Mouse (Mus musculus) megakaryocyte, embryonic 14.5 days (primary cell): Measurements from ENCODE around the gene Vgf. TPM values are rescaled to one million over a fixed set of nuclear protein-coding genes. Genes with fewer than 3 reads are reported as not detected.

ENCODE experiments used
- H3K27me3 ChIP-seq: replicated peaks from 2 replicates; pipeline ENCODE3; 2012; ENCODE audit warnings: inconsistent platforms
- H3K36me3 ChIP-seq: replicated peaks from 2 replicates; pipeline ENCODE3; 2012; ENCODE audit warnings: low read length, inconsistent platforms, mixed read lengths
- H3K4me1 ChIP-seq: 2 replicates; pipeline ENCODE4 v1.6.1; 2012; ENCODE audit warnings: inconsistent platforms
- H3K4me3 ChIP-seq: replicated peaks from 2 replicates; pipeline ENCODE3; 2012; ENCODE audit warnings: moderate library complexity, mild to moderate bottlenecking, inconsistent platforms
- H3K9me3 ChIP-seq: 2 replicates; pipeline ENCODE4 v1.6.1; 2012; ENCODE audit warnings: inconsistent platforms
- FLI1 ChIP-seq: IDR thresholded peaks from 2 replicates; pipeline ENCODE4 v1.6.1; 2012; ENCODE audit warnings: low read length, inconsistent platforms, mixed read lengths
- GATA1 ChIP-seq: IDR thresholded peaks from 3 replicates; pipeline ENCODE4 v1.6.1; 2012; ENCODE audit warnings: mixed read lengths, low read length, inconsistent platforms, borderline replicate concordance
- polyA plus RNA-seq: library from polyadenylated mRNA; stranded (reverse); fragments of >175 nt; gene quantifications from 2 replicates; pipeline ENCODE4 v1.2.3, GENCODE M21; 2012; ENCODE audit warnings: low replicate concordance; ENCODE audit not compliant: insufficient read depth

Vgf gene
- polyA plus RNA-seq, 1 experiment = 0.38 TPM

GRCm38 (mm10) chr5:136989801-136990200, 36.4 kb upstream of the Vgf start:
- H3K4me1 ChIP-seq = peaks cover 42% of the 10 kb centered on the region
- H3K36me3 ChIP-seq = peaks cover 67% of the 10 kb centered on the region
- H3K27me3 ChIP-seq = no peaks in the 10 kb centered on the region
- TF ChIP-seq GATA1 (no peak), FLI1 (no peak)
- H3K4me3 ChIP-seq = no peak overlapping the region
- no peaks in the 10 kb centered on the region for H3K9me3 ChIP-seq

- TF ChIP-seq FLI1 (no peak), GATA1 (no peak)
- Histone ChIP-seq H3K27me3 (peaks cover 16% of the 10 kb centered on the region), H3K4me1 (peaks cover 13% of the 10 kb centered on the region; the same call in 1 of the 2 replicates), H3K36me3 (peaks cover 19% of the 10 kb centered on the region), H3K9me3 (no peaks in the 10 kb centered on the region), H3K4me3 (no peak overlapping the region)
Measured at GRCm38 (mm10) chr5:136999449-136999848, 26.7 kb upstream of the Vgf start.

GRCm38 (mm10) chr5:137000612-137001011, 25.6 kb upstream of the Vgf start:
- H3K4me1 ChIP-seq = peaks cover 5% of the 10 kb centered on the region; the same call in 1 of the 2 replicates
- H3K27me3 ChIP-seq = peaks cover 25% of the 10 kb centered on the region
- H3K9me3 ChIP-seq = no peaks in the 10 kb centered on the region
- H3K4me3 ChIP-seq = no peak overlapping the region
- peaks cover 7% of the 10 kb centered on the region for H3K36me3 ChIP-seq
- no peak for TF ChIP-seq FLI1
- no peak for TF ChIP-seq GATA1

- H3K36me3 ChIP-seq = no peaks in the 10 kb centered on the region
- H3K4me3 ChIP-seq = no peak overlapping the region
- peaks cover 40% of the 10 kb centered on the region for H3K27me3 ChIP-seq
- no peaks in the 10 kb centered on the region for H3K4me1 ChIP-seq
- TF ChIP-seq GATA1 = no peak
- TF ChIP-seq FLI1 = no peak
- H3K9me3 ChIP-seq = no peaks in the 10 kb centered on the region
Measured at GRCm38 (mm10) chr5:137007276-137007675, 18.9 kb upstream of the Vgf start.

GRCm38 (mm10) chr5:137009988-137010387, 16.2 kb upstream of the Vgf start:
- Histone ChIP-seq H3K27me3 (peaks cover 36% of the 10 kb centered on the region), H3K4me3 (no peak overlapping the region), H3K36me3 (no peaks in the 10 kb centered on the region), H3K4me1 (no peaks in the 10 kb centered on the region), H3K9me3 (peaks cover 13% of the 10 kb centered on the region)
- TF ChIP-seq GATA1 = no peak
- no peak for TF ChIP-seq FLI1

- Histone ChIP-seq H3K4me1 (no peaks in the 10 kb centered on the region), H3K27me3 (peaks cover 28% of the 10 kb centered on the region), H3K36me3 (no peaks in the 10 kb centered on the region), H3K4me3 (no peak overlapping the region), H3K9me3 (peaks cover 22% of the 10 kb centered on the region)
- no peak for TF ChIP-seq FLI1
- no peak for TF ChIP-seq GATA1
Measured at GRCm38 (mm10) chr5:137012401-137012950, 13.7 kb upstream of the Vgf start.

- H3K4me3 ChIP-seq = no peak overlapping the region
- no peak for TF ChIP-seq FLI1
- TF ChIP-seq GATA1 = no peak
Measured at GRCm38 (mm10) chr5:137015913-137016312, 10.3 kb upstream of the Vgf start.

GRCm38 (mm10) chr5:137024318-137024717, 1.9 kb upstream of the Vgf start:
- Histone ChIP-seq H3K4me1 (peaks cover 17% of the 10 kb centered on the region), H3K4me3 (no peak overlapping the region), H3K36me3 (no peaks in the 10 kb centered on the region), H3K9me3 (peaks cover 10% of the 10 kb centered on the region), H3K27me3 (peaks cover 67% of the 10 kb centered on the region)
- TF ChIP-seq GATA1 (no peak), FLI1 (no peak)

More at GRCm38 (mm10) chr5:137015913-137016312, 10.3 kb upstream of the Vgf start:
- H3K27me3 ChIP-seq = peaks cover 23% of the 10 kb centered on the region
- H3K36me3 ChIP-seq = no peaks in the 10 kb centered on the region
- H3K4me1 ChIP-seq = no peaks in the 10 kb centered on the region
- peaks cover 25% of the 10 kb centered on the region for H3K9me3 ChIP-seq

- H3K27me3 ChIP-seq = peaks cover 74% of the 10 kb centered on the region
- TF ChIP-seq FLI1 = no peak
- no peak for TF ChIP-seq GATA1
Measured at GRCm38 (mm10) chr5:137025132-137025531, 1.1 kb upstream of the Vgf start.

GRCm38 (mm10) chr5:137028561-137029272, 2.5 kb downstream of the Vgf start:
- TF ChIP-seq GATA1 (no peak), FLI1 (no peak)
- peaks cover 61% of the 10 kb centered on the region for H3K4me1 ChIP-seq
- H3K9me3 ChIP-seq = no peaks in the 10 kb centered on the region
- no peaks in the 10 kb centered on the region for H3K36me3 ChIP-seq
- H3K27me3 ChIP-seq = peaks cover 81% of the 10 kb centered on the region
- no peak overlapping the region for H3K4me3 ChIP-seq

More at GRCm38 (mm10) chr5:137025132-137025531, 1.1 kb upstream of the Vgf start:
- no peaks in the 10 kb centered on the region for H3K36me3 ChIP-seq
- peaks cover 25% of the 10 kb centered on the region for H3K4me1 ChIP-seq
- H3K4me3 ChIP-seq = peak overlapping the region; percentile 77
- H3K9me3 ChIP-seq = peaks cover 10% of the 10 kb centered on the region
